Mouse (Mus musculus): ENCODE measurements around the gene Myof. TPM values are rescaled to one million over a fixed set of nuclear protein-coding genes. Genes with fewer than 3 reads are reported as not detected.

Gene Myof
- total and polyA plus RNA-seq, 3 experiments = 0.30 to 4.1 (median 0.59) TPM

DNA sequence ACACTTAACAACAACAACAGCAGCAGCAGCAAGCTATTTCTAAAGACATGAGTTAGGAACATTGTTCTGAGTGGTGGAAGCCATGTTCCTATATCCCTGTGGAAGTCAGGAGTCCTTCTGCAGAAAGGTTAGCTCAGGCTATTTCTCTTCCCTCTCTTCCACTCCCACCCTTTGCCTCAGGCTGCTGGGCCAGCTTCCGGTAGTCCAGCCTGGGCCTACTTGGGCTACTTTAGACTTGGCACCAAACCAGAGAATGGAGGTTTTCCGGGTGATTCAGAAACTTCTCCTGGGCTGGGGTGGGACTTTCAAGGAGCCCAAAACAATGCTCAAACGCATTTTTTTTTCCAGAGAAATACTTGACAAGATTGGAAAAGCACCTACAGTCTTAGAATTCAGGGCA is 87.4 kb downstream of the Myof start:
- Histone ChIP-seq H3K4me2 (ENCODE audit: insufficient read depth, low read depth, poor library complexity, severe bottlenecking) (no peak overlapping the region), H3K79me2 (replicated peaks; ENCODE audit: control insufficient read depth, extremely low read depth, insufficient read depth, poor library complexity, severe bottlenecking) (no peaks in the 10 kb centered on the region), H3K27me3 (replicated peaks) (no peaks in the 10 kb centered on the region), H3K4me1 (ENCODE audit: control insufficient read depth in 1 of 2, insufficient read depth in 2 of 2) (peaks cover 0 to 23% of the 10 kb centered on the region in 2 experiments; a peak in 2 of 4 replicates), H3K36me3 (replicated peaks in 1 of 2; ENCODE audit: control insufficient read depth in 1 of 2, insufficient read depth in 1 of 2, low read length in 1 of 2) (peaks cover 0 to 1% of the 10 kb centered on the region in 2 experiments), H3K9ac (ENCODE audit: insufficient read depth, low read depth) (no peak overlapping the region), H3K4me3 (replicated peaks in 1 of 3; ENCODE audit: low read depth in 2 of 3, low read length in 2 of 3, poor library complexity in 1 of 3) (no peak overlapping the region), H3K9me3 (replicated peaks; ENCODE audit: low read length) (no peaks in the 10 kb centered on the region), H3K27ac (ENCODE audit: insufficient read depth, low read depth) (no peak overlapping the region)
- TF ChIP-seq PAX5 (IDR thresholded peaks at IDR 0.05; ENCODE audit: low read length) (no peak), HCFC1 (IDR thresholded peaks at IDR 0.05; ENCODE audit: low read depth, low read length) (no peak), ETS1 (conservative IDR thresholded peaks at IDR 0.05; ENCODE audit: low read depth, low read length) (no peak)
- dilution Hi-C loops (cut with MboI; ENCODE audit: extremely low pct_ligation_motif_present, extremely low pct_unique_long_range_greater_than_20kb, low sequenced_read_pairs) = no loop called here
- no peak for DNase-seq (ENCODE audit: extremely low read depth)
- in situ Hi-C loops (cut with MboI; ENCODE audit: low pct_ligation_motif_present, low pct_unique_long_range_greater_than_20kb, low sequenced_read_pairs) = loop anchor here (5.0 to 25.0 kb wide), 2 partner anchors 96 to 231 kb away; no protein-coding TSS in a partner anchor

DNA sequence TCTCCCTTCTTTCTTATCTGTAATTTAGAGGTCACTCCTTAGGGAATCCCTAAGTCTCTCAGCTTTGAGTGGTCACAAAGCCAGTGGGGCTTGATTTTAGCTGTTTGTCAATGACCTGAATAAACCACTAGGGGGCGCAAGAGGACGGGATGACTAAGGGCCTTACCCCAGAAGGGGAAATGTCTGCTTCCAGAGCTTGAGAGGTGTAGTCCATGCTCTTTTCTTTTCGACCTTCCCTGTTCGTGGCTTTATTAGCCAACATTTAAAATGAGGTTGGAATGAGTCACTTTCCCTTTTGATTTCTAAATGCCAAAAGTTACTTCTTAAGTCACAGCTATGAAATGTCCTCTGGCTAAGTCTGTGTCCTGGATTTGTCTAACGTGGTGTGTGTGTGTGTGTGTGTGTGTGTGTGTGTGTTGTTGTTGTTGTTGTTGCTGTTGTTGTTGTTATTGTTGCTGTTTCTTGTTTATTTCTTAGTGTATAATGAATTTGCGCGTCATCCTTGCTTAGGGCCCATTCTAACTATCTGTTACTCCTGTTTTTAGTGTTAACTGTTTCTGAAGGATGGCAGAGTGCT is 87.9 kb downstream of the Myof start:
- H3K27ac ChIP-seq (ENCODE audit: insufficient read depth, low read depth) = no peak overlapping the region
- no peaks in the 10 kb centered on the region for H3K79me2 ChIP-seq (replicated peaks; ENCODE audit: control insufficient read depth, extremely low read depth, insufficient read depth, poor library complexity, severe bottlenecking)
- in situ Hi-C loops (cut with MboI; ENCODE audit: low pct_ligation_motif_present, low pct_unique_long_range_greater_than_20kb, low sequenced_read_pairs) (loop anchor here (5.0 to 25.0 kb wide), 2 partner anchors 97 to 232 kb away; no protein-coding TSS in a partner anchor), dilution Hi-C loops (cut with MboI; ENCODE audit: extremely low pct_ligation_motif_present, extremely low pct_unique_long_range_greater_than_20kb, low sequenced_read_pairs) (no loop called here)
- DNase-seq (ENCODE audit: extremely low read depth) = peak; percentile 83
- peaks cover 0 to 5% of the 10 kb centered on the region in 2 experiments for H3K36me3 ChIP-seq (replicated peaks in 1 of 2; ENCODE audit: control insufficient read depth in 1 of 2, insufficient read depth in 1 of 2, low read length in 1 of 2)
- H3K27me3 ChIP-seq (replicated peaks) = no peaks in the 10 kb centered on the region
- TF ChIP-seq JUND (conservative IDR thresholded peaks at IDR 0.05; ENCODE audit: low read depth, low read length) (no peak), RCOR1 (conservative IDR thresholded peaks at IDR 0.05; ENCODE audit: low read depth, low read length) (no peak), IRF4 (IDR thresholded peaks at IDR 0.05; ENCODE audit: low read depth, low read length) (no peak), ZKSCAN1 (IDR thresholded peaks at IDR 0.05; ENCODE audit: borderline replicate concordance, low read depth, low read length) (no peak), CTCF (conservative IDR thresholded peaks at IDR 0.05 in 1 of 2, IDR thresholded peaks at IDR 0.05 in 1 of 2; ENCODE audit: low read depth in 2 of 2, low read length in 2 of 2) (peak; percentile 69 to 94; a peak in 3 of 4 replicates), MXI1 (IDR thresholded peaks at IDR 0.05; ENCODE audit: low read depth, low read length) (no peak), RAD21 (IDR thresholded peaks at IDR 0.05; ENCODE audit: low read depth, low read length) (peak; percentile 96), GABPA (IDR thresholded peaks at IDR 0.05; ENCODE audit: insufficient replicate concordance, low read depth, low read length) (no peak), ZC3H11A (IDR thresholded peaks at IDR 0.05; ENCODE audit: low read depth, low read length) (peak; percentile 92), BHLHE40 (IDR thresholded peaks at IDR 0.05; ENCODE audit: low read depth, low read length) (no peak), JUN (IDR thresholded peaks at IDR 0.05; ENCODE audit: insufficient read depth, low read depth, low read length) (no peak), USF2 (conservative IDR thresholded peaks at IDR 0.05; ENCODE audit: low read depth, low read length) (no peak), SMC3 (IDR thresholded peaks at IDR 0.05; ENCODE audit: low read depth, low read length) (peak; percentile 96)
- H3K9me3 ChIP-seq (replicated peaks; ENCODE audit: low read length) = no peaks in the 10 kb centered on the region
- H3K4me3 ChIP-seq (replicated peaks in 1 of 3; ENCODE audit: low read depth in 2 of 3, low read length in 2 of 3, poor library complexity in 1 of 3) = no peak overlapping the region
- H3K9ac ChIP-seq (ENCODE audit: insufficient read depth, low read depth) = no peak overlapping the region
- peaks cover 0 to 23% of the 10 kb centered on the region in 2 experiments; a peak in 2 of 4 replicates for H3K4me1 ChIP-seq (ENCODE audit: control insufficient read depth in 1 of 2, insufficient read depth in 2 of 2)
- no peak overlapping the region for H3K4me2 ChIP-seq (ENCODE audit: insufficient read depth, low read depth, poor library complexity, severe bottlenecking)

All from CH12.LX (cell line).